Mouse (Mus musculus): Measurements from ENCODE around the gene Lrig3. TPM values are rescaled to one million over a fixed set of nuclear protein-coding genes. Genes with fewer than 3 reads are reported as not detected.
A peak's percentile ranks its signal among the peaks of the same experiment; 100 is the strongest.

The Lrig3 gene
- polyA plus RNA-seq, 1 experiment from 2014 or later = 20.2 TPM

GRCm38 (mm10) chr10:125990394-125990793 is 24.4 kb downstream of the Lrig3 start:
- Histone ChIP-seq H3K9me3 (no peaks in the 10 kb centered on the region), H3K36me3 (peaks cover 3% of the 10 kb centered on the region; the same call in 1 of the 2 replicates), H3K27ac (no peak overlapping the region), H3K27me3 (replicated peaks) (no peaks in the 10 kb centered on the region), H3K4me3 (no peak overlapping the region), H3K4me2 (replicated peaks) (no peak overlapping the region), H3K4me1 (no peaks in the 10 kb centered on the region), H3K9ac (no peak overlapping the region)
- ATAC-seq (ENCODE audit: low FRiP score, low read depth) = no peak
- 60% methylated on average over 5 of the region's 5 CpGs for WGBS

GRCm38 (mm10) chr10:125991819-125992218 is 25.9 kb downstream of the Lrig3 start:
- no peaks in the 10 kb centered on the region for H3K9me3 ChIP-seq
- no peak for ATAC-seq (ENCODE audit: low FRiP score, low read depth)
- H3K27ac ChIP-seq = no peak overlapping the region
- 95% methylated on average over 7 of the region's 7 CpGs for WGBS
- no peak overlapping the region for H3K9ac ChIP-seq
- no peak overlapping the region for H3K4me2 ChIP-seq (replicated peaks)
- H3K4me1 ChIP-seq = no peaks in the 10 kb centered on the region
- H3K36me3 ChIP-seq = peaks cover 3% of the 10 kb centered on the region; the same call in 1 of the 2 replicates
- H3K27me3 ChIP-seq (replicated peaks) = no peaks in the 10 kb centered on the region
- H3K4me3 ChIP-seq = no peak overlapping the region

DNA sequence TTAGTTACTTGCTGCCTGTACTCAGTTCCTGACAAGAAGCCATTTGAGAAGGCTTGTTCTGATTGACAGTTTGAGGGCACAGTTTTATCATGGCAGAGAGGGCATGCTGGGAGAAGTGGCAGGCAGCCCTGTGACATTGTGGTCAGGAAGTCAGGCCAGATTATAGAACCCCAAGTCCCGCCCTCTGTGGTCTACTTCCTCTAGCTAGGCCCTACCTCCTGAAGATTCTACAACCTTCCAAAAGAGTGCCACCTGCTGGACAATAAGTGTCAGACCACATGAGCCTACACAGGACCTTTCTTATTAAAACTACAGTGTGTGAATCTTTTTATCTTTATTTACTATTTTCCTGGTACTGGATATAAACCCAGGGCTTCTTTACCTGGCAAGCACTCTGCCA is 28.9 kb downstream of the Lrig3 start:
- no peak overlapping the region for H3K27ac ChIP-seq
- 75% methylated on average over 1 of the region's 1 CpGs for WGBS
- no peak for ATAC-seq (ENCODE audit: low FRiP score, low read depth)

DNA sequence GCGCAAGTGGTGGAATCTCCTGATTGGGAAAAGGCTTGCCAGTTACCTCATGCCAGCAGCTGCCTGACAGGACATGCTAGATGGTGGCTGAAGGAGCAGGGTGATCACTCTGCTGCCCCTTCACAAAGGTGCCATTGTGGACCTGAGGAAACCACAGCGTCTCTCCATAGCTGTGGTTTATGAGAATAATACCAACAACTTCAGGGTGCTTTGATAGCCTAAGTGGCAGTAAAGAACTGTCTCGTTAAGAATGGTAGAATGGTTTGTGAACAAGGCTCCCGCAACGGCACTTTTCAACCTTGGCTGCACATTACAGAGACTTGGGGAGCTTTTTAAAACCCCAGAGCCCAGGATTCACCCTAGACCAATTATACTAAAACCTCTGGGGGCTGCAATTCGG is 29.7 kb downstream of the Lrig3 start:
- peaks cover 9% of the 10 kb centered on the region; the same call in 1 of the 2 replicates for H3K36me3 ChIP-seq
- 67% methylated on average over 6 of the region's 6 CpGs for WGBS

More for the DNA sequence above, 28.9 kb downstream of the Lrig3 start:
- Histone ChIP-seq H3K27me3 (replicated peaks) (no peaks in the 10 kb centered on the region), H3K9me3 (no peaks in the 10 kb centered on the region), H3K4me2 (replicated peaks) (no peak overlapping the region), H3K4me3 (no peak overlapping the region), H3K36me3 (peaks cover 9% of the 10 kb centered on the region; the same call in 1 of the 2 replicates), H3K4me1 (no peaks in the 10 kb centered on the region), H3K9ac (no peak overlapping the region)

DNA sequence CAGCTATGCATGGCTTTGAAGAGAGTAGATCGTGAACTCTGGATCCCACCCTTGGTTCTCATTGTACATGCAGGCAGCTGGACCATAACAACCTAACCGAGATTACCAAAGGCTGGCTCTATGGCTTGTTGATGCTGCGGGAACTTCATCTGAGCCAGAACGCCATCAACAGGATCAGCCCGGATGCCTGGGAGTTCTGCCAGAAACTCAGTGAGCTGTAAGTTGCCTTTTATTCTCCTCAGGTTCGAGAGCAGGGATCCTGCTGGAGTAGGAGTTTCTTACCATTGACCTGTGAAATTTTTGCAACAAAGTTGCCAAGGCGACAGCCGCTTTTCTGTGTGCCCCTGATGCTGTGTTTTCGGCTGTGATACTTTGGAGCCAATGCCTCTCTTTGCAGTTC is 31.0 kb downstream of the Lrig3 start:
- no peak overlapping the region for H3K9ac ChIP-seq
- H3K27ac ChIP-seq = no peak overlapping the region
- peaks cover 4% of the 10 kb centered on the region for H3K4me1 ChIP-seq
- no peaks in the 10 kb centered on the region for H3K9me3 ChIP-seq
- no peak overlapping the region for H3K4me2 ChIP-seq (replicated peaks)
- peaks cover 9% of the 10 kb centered on the region; the same call in 1 of the 2 replicates for H3K36me3 ChIP-seq
- H3K27me3 ChIP-seq (replicated peaks) = no peaks in the 10 kb centered on the region
- 43% methylated on average over 9 of the region's 9 CpGs for WGBS
- no peak overlapping the region for H3K4me3 ChIP-seq
- ATAC-seq (ENCODE audit: low FRiP score, low read depth) = peak; percentile 74

More for the DNA sequence above, 29.7 kb downstream of the Lrig3 start:
- no peak overlapping the region for H3K9ac ChIP-seq
- H3K4me2 ChIP-seq (replicated peaks) = no peak overlapping the region
- no peak overlapping the region for H3K27ac ChIP-seq
- ATAC-seq (ENCODE audit: low FRiP score, low read depth) = no peak
- H3K4me1 ChIP-seq = no peaks in the 10 kb centered on the region; the same call in 1 of the 2 replicates
- H3K9me3 ChIP-seq = no peaks in the 10 kb centered on the region
- H3K4me3 ChIP-seq = no peak overlapping the region
- H3K27me3 ChIP-seq (replicated peaks) = no peaks in the 10 kb centered on the region

DNA sequence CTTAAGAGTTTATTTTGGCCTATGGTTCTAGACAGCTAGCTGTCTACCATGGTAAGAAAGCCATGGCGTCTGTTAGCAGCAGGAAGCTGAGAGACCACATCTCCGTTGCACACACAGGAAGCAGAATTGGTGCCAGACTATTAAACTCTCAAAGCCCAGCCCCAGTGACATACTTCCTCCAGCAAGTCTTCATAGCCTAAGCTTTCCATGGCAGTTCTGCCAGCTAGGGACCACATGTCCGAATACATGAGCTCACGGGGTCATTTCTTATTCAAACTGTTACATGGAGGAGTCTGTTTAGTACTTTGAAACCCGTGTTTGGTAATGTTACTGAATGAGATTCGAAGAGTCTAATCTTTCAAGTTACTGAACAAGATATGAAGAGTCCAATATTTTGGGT is 33.6 kb downstream of the Lrig3 start:
- Histone ChIP-seq H3K9me3 (no peaks in the 10 kb centered on the region), H3K4me3 (no peak overlapping the region), H3K4me1 (peaks cover 22% of the 10 kb centered on the region), H3K9ac (no peak overlapping the region), H3K27me3 (replicated peaks) (no peaks in the 10 kb centered on the region), H3K4me2 (replicated peaks) (no peak overlapping the region), H3K36me3 (peaks cover 9% of the 10 kb centered on the region; the same call in 1 of the 2 replicates), H3K27ac (no peak overlapping the region)
- WGBS = 93% methylated on average over 6 of the region's 6 CpGs
- ATAC-seq (ENCODE audit: low FRiP score, low read depth) = no peak

DNA sequence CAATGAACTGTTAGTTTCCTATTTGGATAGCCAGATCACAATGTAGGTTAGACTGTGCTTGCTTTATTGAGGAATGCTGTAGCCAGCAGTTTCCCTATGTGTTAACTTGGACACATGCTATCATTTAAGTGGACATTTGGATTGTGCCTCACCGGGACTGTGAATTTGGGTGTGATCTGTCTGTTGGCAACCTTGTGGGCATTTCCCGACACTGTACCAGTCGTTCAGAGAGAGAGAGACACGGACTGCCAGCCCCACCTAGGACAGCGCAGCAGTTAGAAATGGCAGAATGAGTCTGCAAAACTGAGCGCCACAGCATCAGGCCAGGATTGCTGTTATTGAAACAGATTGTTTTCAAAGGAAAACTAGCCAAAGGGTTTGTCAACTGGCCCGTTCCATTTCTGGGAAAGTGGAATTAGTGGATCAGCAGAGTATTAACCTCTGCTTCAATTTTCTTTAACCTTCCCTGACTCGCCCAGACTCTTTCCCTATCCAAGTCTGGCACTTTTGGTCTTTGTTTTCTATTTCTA is 35.0 kb downstream of the Lrig3 start:
- Histone ChIP-seq H3K4me3 (no peak overlapping the region), H3K27ac (no peak overlapping the region)
- 92% methylated on average over 8 of the region's 8 CpGs for WGBS

DNA sequence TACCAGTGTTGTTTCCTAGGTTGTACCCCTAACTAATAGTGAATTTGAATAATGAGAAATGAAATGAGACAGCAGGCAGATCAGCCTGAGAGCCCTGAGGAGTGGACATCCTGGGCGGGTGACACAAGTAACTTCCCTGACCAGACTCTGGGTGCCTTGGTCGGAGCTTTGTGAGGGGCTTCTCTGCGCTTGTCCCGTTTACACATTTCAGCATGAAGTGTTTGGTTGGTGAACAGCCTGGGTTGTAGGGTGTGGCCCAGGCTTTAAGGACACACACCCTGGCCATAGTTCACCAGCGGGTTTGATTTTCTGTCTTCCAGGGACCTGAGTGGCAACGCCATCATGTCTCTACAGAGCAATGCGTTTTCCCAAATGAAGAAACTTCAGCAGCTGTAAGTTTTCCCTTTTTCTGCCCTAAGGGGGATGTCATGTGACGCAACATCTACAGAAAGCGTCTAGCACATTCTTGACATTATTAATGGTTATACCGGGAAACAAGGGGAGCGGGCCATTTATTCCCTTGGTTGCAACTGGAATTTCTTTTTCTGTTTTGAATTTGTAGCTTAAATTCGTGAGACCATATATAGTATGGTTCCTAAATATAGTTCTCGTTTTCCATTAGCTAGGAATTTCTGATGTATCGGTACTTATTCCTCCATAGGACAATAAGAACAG is 36.2 kb downstream of the Lrig3 start:
- WGBS = 63% methylated on average over 14 of the region's 14 CpGs
- peaks cover 26% of the 10 kb centered on the region for H3K36me3 ChIP-seq
- ATAC-seq (ENCODE audit: low FRiP score, low read depth) = no peak; the same call in 1 of the 2 replicates
- no peak overlapping the region for H3K9ac ChIP-seq
- H3K4me1 ChIP-seq = peaks cover 22% of the 10 kb centered on the region
- peak overlapping the region; percentile 18 for H3K4me2 ChIP-seq (replicated peaks)
- H3K27ac ChIP-seq = no peak overlapping the region
- no peak overlapping the region for H3K4me3 ChIP-seq
- H3K9me3 ChIP-seq = no peaks in the 10 kb centered on the region
- no peaks in the 10 kb centered on the region for H3K27me3 ChIP-seq (replicated peaks)

More for the DNA sequence above, 35.0 kb downstream of the Lrig3 start:
- Histone ChIP-seq H3K4me1 (peaks cover 22% of the 10 kb centered on the region), H3K36me3 (peaks cover 14% of the 10 kb centered on the region; the same call in 1 of the 2 replicates), H3K9me3 (no peaks in the 10 kb centered on the region), H3K9ac (no peak overlapping the region), H3K27me3 (replicated peaks) (no peaks in the 10 kb centered on the region), H3K4me2 (replicated peaks) (no peak overlapping the region)
- no peak for ATAC-seq (ENCODE audit: low FRiP score, low read depth)

- peak; percentile 81 for ATAC-seq (ENCODE audit: low FRiP score, low read depth)
- Histone ChIP-seq H3K4me2 (replicated peaks) (peak overlapping the region; percentile 18), H3K4me1 (peaks cover 22% of the 10 kb centered on the region), H3K27me3 (replicated peaks) (no peaks in the 10 kb centered on the region), H3K9me3 (no peaks in the 10 kb centered on the region), H3K9ac (no peak overlapping the region), H3K4me3 (no peak overlapping the region), H3K36me3 (peaks cover 30% of the 10 kb centered on the region), H3K27ac (no peak overlapping the region)
- WGBS = 34% methylated on average over 18 of the region's 18 CpGs
Observed at GRCm38 (mm10) chr10:126002818-126003506, 37.0 kb downstream of the Lrig3 start.

DNA sequence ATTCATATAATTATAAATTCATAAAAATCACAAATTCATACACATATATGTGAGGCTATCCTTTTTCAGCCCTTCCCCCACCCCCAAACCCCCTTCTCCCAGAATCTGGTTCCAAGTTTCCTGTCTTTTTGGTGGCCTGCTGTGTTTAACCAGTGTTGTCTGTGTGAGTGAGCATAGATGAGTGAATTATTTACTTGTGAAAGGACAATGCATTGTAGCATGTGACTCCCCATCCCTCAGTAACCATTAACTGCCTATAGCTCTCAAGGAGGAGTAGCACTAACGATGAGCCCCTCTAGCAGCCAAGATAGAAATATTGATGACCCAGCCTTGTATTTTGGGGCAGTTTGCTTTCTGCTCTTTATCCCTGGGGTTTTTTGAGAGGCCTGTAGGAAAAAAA is 37.9 kb downstream of the Lrig3 start:
- WGBS = 23% methylated on average over 1 of the region's 1 CpGs
- H3K4me2 ChIP-seq (replicated peaks) = no peak overlapping the region
- ATAC-seq (ENCODE audit: low FRiP score, low read depth) = no peak
- peaks cover 22% of the 10 kb centered on the region for H3K4me1 ChIP-seq
- H3K36me3 ChIP-seq = peaks cover 36% of the 10 kb centered on the region
- H3K4me3 ChIP-seq = no peak overlapping the region
- H3K27me3 ChIP-seq (replicated peaks) = no peaks in the 10 kb centered on the region
- no peaks in the 10 kb centered on the region for H3K9me3 ChIP-seq
- H3K27ac ChIP-seq = no peak overlapping the region
- H3K9ac ChIP-seq = no peak overlapping the region

DNA sequence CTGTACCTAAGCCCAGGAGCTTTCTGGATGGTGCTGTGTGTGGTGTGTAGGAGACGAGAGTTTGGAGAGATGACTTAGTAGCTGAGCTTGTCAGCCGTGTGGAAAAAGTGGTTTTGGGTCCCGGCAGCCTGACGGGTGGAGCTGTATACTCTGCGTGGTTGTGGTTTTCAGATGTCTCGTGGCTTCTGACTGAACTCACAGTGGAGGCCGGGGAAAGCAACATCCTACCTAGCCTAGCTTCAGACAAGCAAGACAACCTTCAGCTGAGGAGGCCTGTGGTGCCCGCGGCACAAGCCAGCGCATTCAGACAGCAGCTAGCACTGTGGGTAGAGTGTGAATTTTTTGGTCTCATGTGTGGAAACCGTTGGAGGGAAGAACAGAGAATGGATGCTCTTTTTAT is 47.7 kb downstream of the Lrig3 start:
- no peak for ATAC-seq (ENCODE audit: low FRiP score, low read depth)
- Histone ChIP-seq H3K9ac (no peak overlapping the region), H3K36me3 (peaks cover 75% of the 10 kb centered on the region), H3K27ac (no peak overlapping the region), H3K9me3 (no peaks in the 10 kb centered on the region), H3K4me2 (replicated peaks) (no peak overlapping the region), H3K27me3 (replicated peaks) (no peaks in the 10 kb centered on the region), H3K4me1 (no peaks in the 10 kb centered on the region), H3K4me3 (no peak overlapping the region)
- WGBS = 91% methylated on average over 11 of the region's 11 CpGs

DNA sequence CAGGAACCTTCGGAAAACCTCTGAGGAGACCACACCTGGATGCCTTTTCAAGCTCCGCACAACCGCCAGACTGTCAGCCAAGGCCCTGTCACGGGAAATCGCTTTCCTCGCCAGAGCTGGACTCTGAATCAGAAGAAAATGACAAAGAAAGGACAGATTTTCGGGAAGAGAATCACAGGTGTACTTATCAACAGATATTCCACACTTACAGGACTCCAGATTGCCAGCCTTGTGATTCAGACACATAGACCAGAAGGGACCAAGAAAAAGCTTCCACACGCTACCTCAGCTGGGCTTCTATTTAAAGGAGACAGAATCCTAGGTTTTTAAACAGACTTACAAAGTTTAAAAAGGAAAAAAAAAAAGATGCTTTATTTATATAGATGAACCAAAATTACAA is 48.7 kb downstream of the Lrig3 start:
- peaks cover 66% of the 10 kb centered on the region for H3K36me3 ChIP-seq
- H3K27me3 ChIP-seq (replicated peaks) = no peaks in the 10 kb centered on the region
- no peak overlapping the region for H3K27ac ChIP-seq
- WGBS = 93% methylated on average over 8 of the region's 8 CpGs
- no peaks in the 10 kb centered on the region for H3K9me3 ChIP-seq
- no peak overlapping the region for H3K4me3 ChIP-seq
- no peak for ATAC-seq (ENCODE audit: low FRiP score, low read depth)
- H3K4me1 ChIP-seq = no peaks in the 10 kb centered on the region
- H3K4me2 ChIP-seq (replicated peaks) = no peak overlapping the region
- no peak overlapping the region for H3K9ac ChIP-seq

All from neural tube, embryonic 12.5 days (tissue).